Mouse (Mus musculus) forelimb bud, embryonic 11.5 days (tissue): ENCODE data around the gene Fam241a.
A peak's percentile ranks its signal among the peaks of the same experiment; 100 is the strongest.

Experiments
- DNase-seq: peaks from one replicate; pipeline ENCODE4 v3.0.0-alpha.2; 2012; ENCODE audit warnings: low read depth, low spot score

Gene Fam241a

GRCm38 (mm10) chr3:127895792-127896541, at the start of gene Fam241a:
Gene Fam241a (minus strand): TSS chr3:127896324.
- DNase-seq = peak; percentile 64

GRCm38 (mm10) chr3:127932453-127932852, 36.3 kb upstream of the Fam241a start:
- DNase-seq = no peak

- no peak for DNase-seq
Measured at GRCm38 (mm10) chr3:127930326-127931012, 34.3 kb upstream of the Fam241a start.

GRCm38 (mm10) chr3:127929921-127930320, 33.8 kb upstream of the Fam241a start:
- no peak for DNase-seq

GRCm38 (mm10) chr3:127926635-127927183, 30.6 kb upstream of the Fam241a start:
- no peak for DNase-seq

- DNase-seq = no peak
Measured at GRCm38 (mm10) chr3:127924464-127924863, 28.3 kb upstream of the Fam241a start.

GRCm38 (mm10) chr3:127923183-127923582, 27.1 kb upstream of the Fam241a start:
- DNase-seq = no peak

GRCm38 (mm10) chr3:127922125-127922524, 26.0 kb upstream of the Fam241a start:
- DNase-seq = peak; percentile 10

- DNase-seq = no peak
Measured at GRCm38 (mm10) chr3:127917999-127918661, 22.0 kb upstream of the Fam241a start.

GRCm38 (mm10) chr3:127917549-127917948, 21.4 kb upstream of the Fam241a start:
- DNase-seq = no peak

- DNase-seq = no peak
Measured at GRCm38 (mm10) chr3:127915656-127916334, 19.7 kb upstream of the Fam241a start.

- no peak for DNase-seq
Measured at GRCm38 (mm10) chr3:127913885-127914709, 18.0 kb upstream of the Fam241a start.

- no peak for DNase-seq
Measured at GRCm38 (mm10) chr3:127909941-127910340, 13.8 kb upstream of the Fam241a start.

- DNase-seq = peak; percentile 28
Measured at GRCm38 (mm10) chr3:127894981-127895779, 944 bp downstream of the Fam241a start.

GRCm38 (mm10) chr3:127893902-127894301, 2.2 kb downstream of the Fam241a start:
- no peak for DNase-seq

- DNase-seq = no peak
Measured at GRCm38 (mm10) chr3:127891906-127892305, 4.2 kb downstream of the Fam241a start.

GRCm38 (mm10) chr3:127890008-127890407, 6.1 kb downstream of the Fam241a start:
- DNase-seq = no peak

- no peak for DNase-seq
Measured at GRCm38 (mm10) chr3:127889570-127889969, 6.6 kb downstream of the Fam241a start.

GRCm38 (mm10) chr3:127881684-127882083, 14.4 kb downstream of the Fam241a start:
- no peak for DNase-seq

- DNase-seq = no peak
Measured at GRCm38 (mm10) chr3:127879968-127880367, 16.2 kb downstream of the Fam241a start.
